Comparison of ENCODE assay signal across 9 mouse cellular contexts in genomic region chr11:76588032-76588431, GRCm38 (mm10). TPM values are rescaled to one million over a fixed set of nuclear protein-coding genes. Genes with fewer than 3 reads are reported as not detected.
DNase-seq lines count a peak whose midpoint lies in the region; ATAC-seq and TF ChIP-seq lines count a peak whose summit lies in the region.
"Had no signal": no experiment of that assay in that cellular context is flagged by ENCODE, and none has a peak within 500 bp of the region (broad histone marks: within the 10 kb centered on the region; RNA-seq: fewer than 3 reads in every experiment).

No protein-coding gene starts in this region.

- H3K9me3 ChIP-seq in midbrain, embryonic 10.5 days (replicated peaks): no peaks in the 10 kb centered on the region
- no peaks in the 10 kb centered on the region for H3K9me3 ChIP-seq in midbrain, postnatal 0 days (ENCODE audit: low read length)
- H3K9me3 ChIP-seq: hindbrain, embryonic 15.5 days had no signal

- WGBS in midbrain, embryonic 10.5 days: 92% methylated on average over 2 of the region's 2 CpGs
- WGBS in midbrain, postnatal 0 days: 85% methylated on average over 2 of the region's 2 CpGs
- 0% methylated on average over 2 of the region's 2 CpGs for WGBS in macrophage (ENCODE audit: missing documents)

- peaks cover 11% of the 10 kb centered on the region; the same call in 1 of the 2 replicates for H3K4me1 ChIP-seq in midbrain, embryonic 10.5 days
- no peaks in the 10 kb centered on the region for H3K4me1 ChIP-seq in midbrain, postnatal 0 days (ENCODE audit: insufficient read depth, low read length)
- H3K4me1 ChIP-seq: hindbrain, embryonic 15.5 days had no signal

- no peak for DNase-seq in midbrain, embryonic 10.5 days (ENCODE audit: low spot score)
- no peak for DNase-seq in midbrain, postnatal 0 days (ENCODE audit: low spot score)
- peak; percentile 10 to 21 for DNase-seq in thymus, postnatal 36 days
- no peak for DNase-seq in adrenal gland, adult 8-10 months
- DNase-seq in cerebellum, postnatal 36 days: no peak

- no peak for ATAC-seq in midbrain, postnatal 0 days (ENCODE audit: low FRiP score)
- ATAC-seq in hematopoietic stem cell, adult 5-6 weeks (replicated peaks in 1 of 2; ENCODE audit: insufficient read depth in 1 of 2, low FRiP score in 2 of 2, low TSS enrichment in 1 of 2, low read depth in 1 of 2, poor library complexity in 2 of 2, severe bottlenecking in 2 of 2): peak; percentile 88 to 96
- no peak for ATAC-seq in activated CD4-positive, CD25-positive, alpha-beta regulatory T cell, adult 4 months

- peaks cover 71% of the 10 kb centered on the region for H3K79me2 ChIP-seq in macrophage (ENCODE audit: inconsistent target)

- H3K4me2 ChIP-seq in midbrain, postnatal 0 days (ENCODE audit: low read depth, low read length, poor library complexity, severe bottlenecking): no peak overlapping the region
- H3K4me2 ChIP-seq: hindbrain, embryonic 15.5 days had no signal

- no peak overlapping the region for H3K4me3 ChIP-seq in midbrain, embryonic 10.5 days
- H3K4me3 ChIP-seq in midbrain, postnatal 0 days (ENCODE audit: low read depth, low read length): no peak overlapping the region
- no peak overlapping the region for H3K4me3 ChIP-seq in macrophage (ENCODE audit: inconsistent target)
- H3K4me3 ChIP-seq: hindbrain, embryonic 15.5 days had no signal

- H3K36me3 ChIP-seq in midbrain, embryonic 10.5 days: no peaks in the 10 kb centered on the region
- no peaks in the 10 kb centered on the region for H3K36me3 ChIP-seq in midbrain, postnatal 0 days (ENCODE audit: insufficient read depth, low read length)
- no peaks in the 10 kb centered on the region for H3K36me3 ChIP-seq in macrophage (ENCODE audit: inconsistent target)
- H3K36me3 ChIP-seq: hindbrain, embryonic 15.5 days had no signal

- no peak for TF ChIP-seq CTCF in midbrain, postnatal 0 days (IDR thresholded peaks at IDR 0.05)

- no peaks in the 10 kb centered on the region for H3K27me3 ChIP-seq in midbrain, embryonic 10.5 days (ENCODE audit: low read depth, poor library complexity, severe bottlenecking)
- no peaks in the 10 kb centered on the region for H3K27me3 ChIP-seq in midbrain, postnatal 0 days (ENCODE audit: insufficient read depth, low read length)
- H3K27me3 ChIP-seq: hindbrain, embryonic 15.5 days had no signal

- 0 out of 2 replicates have a peak overlapping the region, but pooled peaks have one; percentile 49 for H3K27ac ChIP-seq in midbrain, embryonic 10.5 days (replicated peaks)
- no peak overlapping the region for H3K27ac ChIP-seq in midbrain, postnatal 0 days (ENCODE audit: low read depth, low read length)
- H3K27ac ChIP-seq in macrophage: peak overlapping the region; percentile 100
- H3K27ac ChIP-seq: hindbrain, embryonic 15.5 days had no signal

- H3K9ac ChIP-seq in midbrain, postnatal 0 days (replicated peaks; ENCODE audit: low read length, poor library complexity, severe bottlenecking): no peak overlapping the region
- H3K9ac ChIP-seq: hindbrain, embryonic 15.5 days had no signal

RNA-seq across cellular contexts. Expression of gene Abr, which starts 34.1 kb away (rescaled TPM):
- 26.9 and 37.6 TPM in 2 replicates for polyA plus RNA-seq in midbrain, embryonic 10.5 days (2016; fragmentation: Nextera tagmentation; extraction: Ambion mirVana)
- total RNA-seq in midbrain, postnatal 0 days (2014; rRNA removed): 243 and 250 TPM in 2 replicates
- 99.4 and 102 TPM in 2 replicates for polyA plus RNA-seq in midbrain, postnatal 0 days (2015; fragmentation: Nextera tagmentation; extraction: Ambion mirVana)
- 52.9 and 68.3 TPM in 2 replicates for total RNA-seq in hematopoietic stem cell, adult 5-6 weeks (2017)
- total RNA-seq in macrophage (2018; cell fraction: chromatin; rRNA removed): 1,000 to 10,000 TPM in 3 of 26 experiments, 100 to 1,000 TPM in 23; 385 to 3,736 (median 481) TPM
- total RNA-seq in macrophage (2018; cell fraction: cytosol; rRNA removed): 100 to 1,000 TPM; 135 to 283 (median 184) TPM
- 1,000 to 10,000 TPM in 1 of 26 experiments, 100 to 1,000 TPM in 25; 247 to 1,640 (median 305) TPM for total RNA-seq in macrophage (2018; cell fraction: nucleus; rRNA removed)
- polyA plus RNA-seq in macrophage (2018): 100 to 138 TPM (median 115 TPM) in 3 replicates
- polyA plus RNA-seq in activated CD4-positive, CD25-positive, alpha-beta regulatory T cell, adult 4 months (2017; shearing (Covaris generic)): 10 to 100 TPM; 14.4 to 14.8 TPM
- 100 to 1,000 TPM in 2 of 4 experiments, 10 to 100 TPM in 2; 69.2 to 138 (median 95.9) TPM for total RNA-seq in adrenal gland, adult 8-10 months (2022)

Comparison
In these comparisons a context has a peak if more than half of its experiments do, and no peak if none do; other contexts are left out.
1. DNase-seq: peak in thymus, postnatal 36 days (2 of 2); none in midbrain, embryonic 10.5 days (single experiment), midbrain, postnatal 0 days (single experiment), adrenal gland, adult 8-10 months (single experiment) and cerebellum, postnatal 36 days (0 of 2).
2. ATAC-seq: peak in hematopoietic stem cell, adult 5-6 weeks (2 of 2); none in midbrain, postnatal 0 days (single experiment) and activated CD4-positive, CD25-positive, alpha-beta regulatory T cell, adult 4 months (single experiment).